Mouse (Mus musculus) R1 (cell line): ENCODE data around the gene Slc12a3.
"Not testable (repeated sequence)": the region's sequence is repeated elsewhere in the genome, so short reads cannot be mapped to it uniquely, and the experiment has no call there.

Experiments used
- DNase-seq: peaks from one replicate; pipeline ENCODE4 v3.0.0-alpha.2; 2018; ENCODE audit warnings: low read depth, low spot score

Gene Slc12a3

GRCm38 (mm10) chr8:94399361-94399953, 70.5 kb downstream of the Slc12a3 start:
- DNase-seq, result no peak

GRCm38 (mm10) chr8:94399957-94400356, 71.0 kb downstream of the Slc12a3 start:
- not testable (repeated sequence) for DNase-seq

GRCm38 (mm10) chr8:94408443-94409080, 79.6 kb downstream of the Slc12a3 start:
- no peak for DNase-seq

GRCm38 (mm10) chr8:94409523-94409922, 80.5 kb downstream of the Slc12a3 start:
- DNase-seq, result no peak

GRCm38 (mm10) chr8:94412518-94412917, 83.5 kb downstream of the Slc12a3 start:
- no peak for DNase-seq

GRCm38 (mm10) chr8:94413509-94413908, 84.5 kb downstream of the Slc12a3 start:
- DNase-seq, result no peak

- no peak for DNase-seq
Observed at GRCm38 (mm10) chr8:94415218-94415617, 86.2 kb downstream of the Slc12a3 start.
